Mouse (Mus musculus) heart, postnatal 0 days (tissue): ENCODE measurements around the gene Rnaseh2c. TPM values are rescaled to one million over a fixed set of nuclear protein-coding genes. Genes with fewer than 3 reads are reported as not detected.

Experiments used
- ATAC-seq: fragments of 200-750 bp; cut with Nextera tagmentation; 2 replicates; pipeline ENCODE4 v1.8.0; 2017; ENCODE audit warnings: low read depth, moderate number of reproducible peaks, moderate library complexity; ENCODE audit not compliant: insufficient read depth
- DNase-seq: peaks from one replicate; pipeline ENCODE4 v3.0.0-alpha.2; 2016; ENCODE audit warnings: low spot score
- H3K27ac ChIP-seq: fragments of 300-500 bp; sonication (generic); 2 replicates; pipeline ENCODE4 v1.5.1; 2014; ENCODE audit warnings: low read depth, mild to moderate bottlenecking
- H3K27me3 ChIP-seq: fragments of 300-500 bp; sonication (generic); 2 replicates; pipeline ENCODE4 v1.6.1; 2014; ENCODE audit warnings: low read length, mixed read lengths; ENCODE audit not compliant: control insufficient read depth, insufficient read depth
- H3K36me3 ChIP-seq: fragments of 300-500 bp; sonication (generic); replicated peaks from 2 replicates; pipeline ENCODE4 v1.6.1; 2014; ENCODE audit warnings: low read length, mixed read lengths; ENCODE audit not compliant: control insufficient read depth, insufficient read depth
- H3K4me1 ChIP-seq: fragments of 300-500 bp; sonication (generic); 2 replicates; pipeline ENCODE4 v1.6.1; 2014; ENCODE audit warnings: antibody characterized with exemption; ENCODE audit not compliant: control insufficient read depth, insufficient read depth
- H3K4me2 ChIP-seq: fragments of 300-500 bp; sonication (generic); 2 replicates; pipeline ENCODE4 v1.6.1; 2014; ENCODE audit warnings: low read depth, mild to moderate bottlenecking, low read length, moderate library complexity
- H3K4me3 ChIP-seq: fragments of 300-500 bp; sonication (generic); 2 replicates; pipeline ENCODE4 v1.5.1; 2014; ENCODE audit warnings: low read depth, low read length
- H3K9ac ChIP-seq: fragments of 300-500 bp; sonication (generic); replicated peaks from 2 replicates; pipeline ENCODE4 v1.6.1; 2014; ENCODE audit warnings: low read depth, low read length, mixed read lengths
- H3K9me3 ChIP-seq: fragments of 300-500 bp; sonication (generic); replicated peaks from 2 replicates; pipeline ENCODE4 v1.6.1; 2016; ENCODE audit warnings: low read length; ENCODE audit not compliant: control insufficient read depth
- CTCF ChIP-seq: IDR thresholded peaks from 2 replicates; pipeline ENCODE4 v1.5.1; 2016; ENCODE audit warnings: antibody characterized with exemption, control low read depth, low read depth
- EP300 ChIP-seq: IDR thresholded peaks from 2 replicates; pipeline ENCODE4 v1.6.1; 2016; ENCODE audit warnings: antibody characterized with exemption, low read depth
- WGBS: fragments of 180-500 bp; shearing (Covaris S2); extraction: QIAGEN DNeasy Blood & Tissue Kit; methylation state at CpG from one replicate; pipeline ENCODE4 v1.1.7; 2014; 5-methylcytosine and 5-hydroxymethylcytosine counted together
- polyA plus RNA-seq: library from polyadenylated mRNA; unstranded; fragments of >200 nt; fragmentation: Nextera tagmentation; extraction: Ambion mirVana; gene quantifications from 2 replicates; pipeline ENCODE4 v1.2.1, GENCODE M21; 2015
- total RNA-seq: library from RNA; depleted of rRNA; stranded (reverse); fragments of >200 nt; gene quantifications from 2 replicates; pipeline ENCODE4 v1.2.3, GENCODE M21; 2014; ENCODE audit warnings: low replicate concordance; rRNA removed

Gene Rnaseh2c
- total and polyA plus RNA-seq, 2 experiments from 2014 or later, result 51.8 to 57.6 TPM

- ATAC-seq, result no peak
- peaks cover 77% of the 10 kb centered on the region for H3K36me3 ChIP-seq
- no peak overlapping the region for H3K9ac ChIP-seq
- no peaks in the 10 kb centered on the region for H3K9me3 ChIP-seq
- no peak overlapping the region for H3K4me2 ChIP-seq
- H3K27me3 ChIP-seq, result 0 out of 2 replicates have a peak, but pooled peaks cover 16% of the 10 kb centered on the region
- DNase-seq, result no peak
- WGBS, result 71% methylated on average over 13 of the region's 13 CpGs
- H3K4me1 ChIP-seq, result peaks cover 11% of the 10 kb centered on the region; the same call in 1 of the 2 replicates
- no peak for TF ChIP-seq CTCF
- no peak for TF ChIP-seq EP300
- no peak overlapping the region for H3K4me3 ChIP-seq
- no peak overlapping the region for H3K27ac ChIP-seq
These were observed 50.0 kb downstream of the Rnaseh2c start for GRCm38 (mm10) chr19:5651502-5652274.

- no peak for ATAC-seq
- H3K4me2 ChIP-seq, result no peak overlapping the region
- no peak overlapping the region for H3K27ac ChIP-seq
- 86% methylated on average over 6 of the region's 6 CpGs for WGBS
- H3K27me3 ChIP-seq, result 0 out of 2 replicates have a peak, but pooled peaks cover 16% of the 10 kb centered on the region
- TF ChIP-seq EP300 (no peak), CTCF (no peak)
- DNase-seq, result no peak
- H3K36me3 ChIP-seq, result peaks cover 75% of the 10 kb centered on the region
- no peak overlapping the region for H3K4me3 ChIP-seq
- no peaks in the 10 kb centered on the region for H3K9me3 ChIP-seq
- peaks cover 11% of the 10 kb centered on the region; the same call in 1 of the 2 replicates for H3K4me1 ChIP-seq
- no peak overlapping the region for H3K9ac ChIP-seq
These were observed 50.9 kb downstream of the Rnaseh2c start for GRCm38 (mm10) chr19:5652570-5652969.

GRCm38 (mm10) chr19:5653969-5654719 is 52.5 kb downstream of the Rnaseh2c start:
- 34% methylated on average over 61 of the region's 62 CpGs for WGBS

GRCm38 (mm10) chr19:5654720-5655298 is 53.1 kb downstream of the Rnaseh2c start:
- no peak for TF ChIP-seq EP300
- TF ChIP-seq CTCF, result no peak
- Histone ChIP-seq H3K27me3 (0 out of 2 replicates have a peak, but pooled peaks cover 16% of the 10 kb centered on the region), H3K9ac (no peak overlapping the region), H3K4me3 (peak overlapping the region; percentile 25), H3K36me3 (peaks cover 86% of the 10 kb centered on the region), H3K9me3 (no peaks in the 10 kb centered on the region), H3K4me2 (peak overlapping the region; percentile 36), H3K27ac (no peak overlapping the region), H3K4me1 (peaks cover 3% of the 10 kb centered on the region; the same call in 1 of the 2 replicates)
- DNase-seq, result no peak
- 26% methylated on average over 43 of the region's 43 CpGs for WGBS
- no peak for ATAC-seq

More at GRCm38 (mm10) chr19:5653969-5654719, 52.5 kb downstream of the Rnaseh2c start:
- Histone ChIP-seq H3K27ac (no peak overlapping the region), H3K36me3 (peaks cover 83% of the 10 kb centered on the region), H3K9ac (no peak overlapping the region), H3K4me3 (peak overlapping the region; percentile 25), H3K27me3 (0 out of 2 replicates have a peak, but pooled peaks cover 16% of the 10 kb centered on the region), H3K4me2 (peak overlapping the region; percentile 36), H3K4me1 (peaks cover 9% of the 10 kb centered on the region; the same call in 1 of the 2 replicates), H3K9me3 (no peaks in the 10 kb centered on the region)
- DNase-seq (no peak), ATAC-seq (no peak)
- no peak for TF ChIP-seq CTCF
- TF ChIP-seq EP300, result no peak

Other genes starting within 250 kb of the Rnaseh2c start
- 37.9 and 40.6 TPM in 2 replicates for gene Eif1ad, start 235.1 kb upstream of the Rnaseh2c start, total RNA-seq
- gene Eif1ad, start 235.1 kb upstream of the Rnaseh2c start, polyA plus RNA-seq, result 33.5 and 37.5 TPM in 2 replicates
- 120 and 143 TPM in 2 replicates for gene Banf1, start 234.7 kb upstream of the Rnaseh2c start, total RNA-seq
- gene Banf1, start 234.7 kb upstream of the Rnaseh2c start, polyA plus RNA-seq, result 340 and 356 TPM in 2 replicates
- 4.4 and 39.0 TPM in 2 replicates for gene Sart1, start 213.2 kb upstream of the Rnaseh2c start, total RNA-seq
- gene Sart1, start 213.2 kb upstream of the Rnaseh2c start, polyA plus RNA-seq, result 26.4 and 26.9 TPM in 2 replicates
- gene Tsga10ip, start 199.3 kb upstream of the Rnaseh2c start, total RNA-seq, result 0.31 and 3.5 TPM in 2 replicates
- gene Tsga10ip, start 199.3 kb upstream of the Rnaseh2c start, polyA plus RNA-seq, result 2.5 and 3.5 TPM in 2 replicates
- 169 and 171 TPM in 2 replicates for gene Drap1, start 176.9 kb upstream of the Rnaseh2c start, total RNA-seq
- 328 and 338 TPM in 2 replicates for gene Drap1, start 176.9 kb upstream of the Rnaseh2c start, polyA plus RNA-seq
- gene AI837181, start 176.7 kb upstream of the Rnaseh2c start, total RNA-seq, result 47.4 and 59.1 TPM in 2 replicates
- gene AI837181, start 176.7 kb upstream of the Rnaseh2c start, polyA plus RNA-seq, result 38.1 and 40.5 TPM in 2 replicates
- gene Fosl1, start 154.3 kb upstream of the Rnaseh2c start, total RNA-seq, result not detected in 2 replicates
- 0.12 TPM in 1 of 2 replicates, not detected in the other for gene Fosl1, start 154.3 kb upstream of the Rnaseh2c start, polyA plus RNA-seq
- 9.2 and 11.3 TPM in 2 replicates for gene Ccdc85b, start 144.0 kb upstream of the Rnaseh2c start, total RNA-seq
- 10.2 and 10.6 TPM in 2 replicates for gene Ccdc85b, start 144.0 kb upstream of the Rnaseh2c start, polyA plus RNA-seq
- gene Fibp, start 141.3 kb upstream of the Rnaseh2c start, total RNA-seq, result 81.6 and 86.4 TPM in 2 replicates
- gene Fibp, start 141.3 kb upstream of the Rnaseh2c start, polyA plus RNA-seq, result 142 and 146 TPM in 2 replicates
- gene Ctsw, start 133.4 kb upstream of the Rnaseh2c start, total RNA-seq, result not detected in 2 replicates
- 0.42 and 0.73 TPM in 2 replicates for gene Ctsw, start 133.4 kb upstream of the Rnaseh2c start, polyA plus RNA-seq
- gene Efemp2, start 127.9 kb upstream of the Rnaseh2c start, total RNA-seq, result 46.8 and 52.7 TPM in 2 replicates
- 32.2 and 34.1 TPM in 2 replicates for gene Efemp2, start 127.9 kb upstream of the Rnaseh2c start, polyA plus RNA-seq
- 45.8 and 62.4 TPM in 2 replicates for gene Mus81, start 113.5 kb upstream of the Rnaseh2c start, total RNA-seq
- gene Mus81, start 113.5 kb upstream of the Rnaseh2c start, polyA plus RNA-seq, result 35.8 and 36.8 TPM in 2 replicates
- 448 and 685 TPM in 2 replicates for gene Cfl1, start 111.4 kb upstream of the Rnaseh2c start, total RNA-seq
- 948 and 963 TPM in 2 replicates for gene Cfl1, start 111.4 kb upstream of the Rnaseh2c start, polyA plus RNA-seq
- not detected in 2 replicates for gene 1700020D05Rik, start 98.1 kb upstream of the Rnaseh2c start, total RNA-seq
- not detected in 2 replicates for gene 1700020D05Rik, start 98.1 kb upstream of the Rnaseh2c start, polyA plus RNA-seq
- 8.6 and 22.6 TPM in 2 replicates for gene Snx32, start 91.3 kb upstream of the Rnaseh2c start, total RNA-seq
- 9.1 and 9.3 TPM in 2 replicates for gene Snx32, start 91.3 kb upstream of the Rnaseh2c start, polyA plus RNA-seq
- gene Ovol1, start 41.2 kb upstream of the Rnaseh2c start, total RNA-seq, result not detected in 2 replicates
- 0.05 TPM in 1 of 2 replicates, not detected in the other for gene Ovol1, start 41.2 kb upstream of the Rnaseh2c start, polyA plus RNA-seq
- 5.8 and 12.9 TPM in 2 replicates for gene Ap5b1, start 33.8 kb upstream of the Rnaseh2c start, total RNA-seq
- gene Ap5b1, start 33.8 kb upstream of the Rnaseh2c start, polyA plus RNA-seq, result 1.7 and 2.0 TPM in 2 replicates
- 55.4 and 164 TPM in 2 replicates for gene Kat5, start 8.4 kb downstream of the Rnaseh2c start, total RNA-seq
- 27.0 and 29.7 TPM in 2 replicates for gene Kat5, start 8.4 kb downstream of the Rnaseh2c start, polyA plus RNA-seq
- gene Rela, start 35.6 kb downstream of the Rnaseh2c start, total RNA-seq, result 26.3 and 49.5 TPM in 2 replicates
- gene Rela, start 35.6 kb downstream of the Rnaseh2c start, polyA plus RNA-seq, result 22.9 and 23.6 TPM in 2 replicates
- gene Sipa1, start 61.8 kb downstream of the Rnaseh2c start, total RNA-seq, result 33.2 and 37.8 TPM in 2 replicates
- gene Sipa1, start 61.8 kb downstream of the Rnaseh2c start, polyA plus RNA-seq, result 12.3 and 14.0 TPM in 2 replicates
- gene Map3k11, start 86.9 kb downstream of the Rnaseh2c start, total RNA-seq, result 43.5 and 51.5 TPM in 2 replicates
- gene Map3k11, start 86.9 kb downstream of the Rnaseh2c start, polyA plus RNA-seq, result 16.3 and 17.0 TPM in 2 replicates
- 27.0 and 35.9 TPM in 2 replicates for gene Pcnx3, start 87.0 kb downstream of the Rnaseh2c start, total RNA-seq
- gene Pcnx3, start 87.0 kb downstream of the Rnaseh2c start, polyA plus RNA-seq, result 6.1 and 6.7 TPM in 2 replicates
- not detected in 2 replicates for gene Kcnk7, start 102.5 kb downstream of the Rnaseh2c start, total RNA-seq
- 0.30 and 0.34 TPM in 2 replicates for gene Kcnk7, start 102.5 kb downstream of the Rnaseh2c start, polyA plus RNA-seq
- 113 and 118 TPM in 2 replicates for gene Ehbp1l1, start 124.4 kb downstream of the Rnaseh2c start, total RNA-seq
- 86.5 and 111 TPM in 2 replicates for gene Ehbp1l1, start 124.4 kb downstream of the Rnaseh2c start, polyA plus RNA-seq
- 118 and 140 TPM in 2 replicates for gene Fam89b, start 127.8 kb downstream of the Rnaseh2c start, total RNA-seq
- 74.8 and 76.6 TPM in 2 replicates for gene Fam89b, start 127.8 kb downstream of the Rnaseh2c start, polyA plus RNA-seq
- 60.0 and 73.4 TPM in 2 replicates for gene Ltbp3, start 139.0 kb downstream of the Rnaseh2c start, total RNA-seq
- 15.4 and 16.3 TPM in 2 replicates for gene Ltbp3, start 139.0 kb downstream of the Rnaseh2c start, polyA plus RNA-seq
- 78.0 and 82.4 TPM in 2 replicates for gene Scyl1, start 169.5 kb downstream of the Rnaseh2c start, total RNA-seq
- gene Scyl1, start 169.5 kb downstream of the Rnaseh2c start, polyA plus RNA-seq, result 46.1 and 47.1 TPM in 2 replicates